Mouse (Mus musculus) heart, adult 2 months (tissue): ENCODE data around the gene Iqcj.

Experiments
- EP300 ChIP-seq: fragments of 200-500 bp; IDR thresholded peaks from 2 replicates; pipeline ENCODE4 v1.6.1; 2011; ENCODE audit warnings: low read depth, low read length, control low read depth; ENCODE audit not compliant: insufficient read depth
- POLR2A ChIP-seq: fragments of 200-500 bp; IDR thresholded peaks from 2 replicates; pipeline ENCODE4 v1.6.1; 2011; ENCODE audit warnings: mild to moderate bottlenecking, low read depth, low read length, control low read depth; ENCODE audit not compliant: insufficient read depth

GRCm38 (mm10) chr3:68053538-68053937, 161.5 kb downstream of the Iqcj start:
- TF ChIP-seq POLR2A, result no peak
- TF ChIP-seq EP300, result no peak
